Mouse (Mus musculus): Measurements from ENCODE around the gene Gm20917. TPM values are rescaled to one million over a fixed set of nuclear protein-coding genes. Genes with fewer than 3 reads are reported as not detected.
"Not testable (repeated sequence)": the region's sequence is repeated elsewhere in the genome, so short reads cannot be mapped to it uniquely, and the experiment has no call there.

The Gm20917 gene
- total RNA-seq (2021), result not detected
- long read RNA-seq, experiment 1, result 0 reads
- long read RNA-seq, experiment 2, result 0 reads

DNA sequence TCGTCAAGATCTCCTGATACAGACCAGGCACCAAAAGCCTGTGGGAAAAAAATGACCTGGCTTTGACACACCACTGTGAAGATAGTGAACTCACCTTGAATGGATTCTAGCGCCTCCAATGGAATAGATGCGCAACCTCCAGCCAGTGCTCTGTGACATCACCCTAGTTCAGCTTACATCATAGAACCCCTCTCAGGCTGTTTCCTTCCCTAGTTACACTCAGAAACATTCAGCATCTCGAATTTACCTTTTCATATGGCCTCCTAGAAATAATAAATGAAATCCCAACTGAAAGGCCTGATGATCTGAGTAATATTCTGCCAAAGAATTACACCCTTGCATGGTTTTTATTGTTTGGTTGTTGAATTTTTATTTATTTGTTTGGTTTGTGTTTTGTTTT lies at the start of gene Gm20917:
Gene Gm20917, minus strand, starts transcription at position 101 of the 400 bp plus-strand sequence.
- DNase-seq, result not testable (repeated sequence)

Other genes with a start within 250 kb of the Gm20917 start
- not detected for gene Gm20916, start 168.4 kb upstream of the Gm20917 start, total RNA-seq (2021)

Measured in gastrocnemius, postnatal 25 days (tissue).